Mouse (Mus musculus) splenic B cell, adult 2 months (primary cell): ENCODE measurements at regions not wholly inside any gene's neighbourhood (a gene's known extent, or its start where the extent isn't known, plus 50 kb on each side); places are given as distances from the start of the nearest gene placed in this dataset.

ENCODE experiments used
- DNase-seq: peaks from one replicate; pipeline ENCODE4 v3.0.0-alpha.2; 2011; ENCODE audit warnings: low read depth, low spot score
- H3K27me3 ChIP-seq: 2 replicates; pipeline ENCODE4 v1.6.1; 2012; ENCODE audit warnings: mild to moderate bottlenecking, low read length, moderate library complexity, mixed read lengths; ENCODE audit not compliant: control insufficient read depth, poor library complexity, insufficient read depth, severe bottlenecking
- H3K36me3 ChIP-seq: 2 replicates; pipeline ENCODE4 v1.6.1; 2012; ENCODE audit warnings: mild to moderate bottlenecking, low read length, moderate library complexity, mixed read lengths; ENCODE audit not compliant: control insufficient read depth, poor library complexity, insufficient read depth, severe bottlenecking

DNA sequence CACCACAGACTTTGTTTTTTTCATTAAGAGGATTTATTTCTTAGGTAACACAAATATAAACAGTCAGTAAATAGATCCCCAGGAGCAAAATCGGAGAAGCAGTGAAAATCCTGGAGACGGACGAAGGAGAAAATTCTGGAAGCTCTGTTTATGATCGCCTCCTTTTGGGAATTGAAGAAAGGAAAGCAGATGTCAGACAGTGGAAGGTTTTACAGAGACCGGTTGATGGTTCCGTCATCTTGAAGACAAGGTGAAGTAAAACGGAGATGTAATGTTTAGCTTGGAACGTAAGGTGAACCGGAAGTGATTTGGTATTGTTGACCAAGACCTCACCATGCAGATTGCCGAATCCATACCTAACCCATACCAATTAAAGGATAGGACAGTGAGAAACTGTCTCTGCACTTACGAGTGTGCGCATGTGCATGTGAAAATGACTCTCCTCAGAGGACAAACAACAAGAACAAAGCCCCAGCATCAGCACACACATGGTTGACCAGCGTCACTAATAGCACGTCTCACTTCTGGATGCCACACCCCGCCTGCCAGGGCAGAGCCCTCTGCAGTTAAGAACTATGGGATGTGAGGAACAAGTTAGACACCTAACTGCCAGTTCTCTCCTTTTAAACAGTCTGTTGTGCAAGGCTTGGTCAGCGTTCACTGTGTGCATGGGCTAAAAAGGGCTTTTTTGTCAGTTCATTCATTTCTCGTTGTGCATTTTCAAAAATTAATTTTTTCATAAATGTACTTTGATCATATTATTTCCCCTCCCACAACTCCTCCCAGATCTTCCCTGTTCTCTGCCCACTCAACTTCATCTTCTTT lies 62.4 kb upstream of the Cpsf6 start:
- no peaks in the 10 kb centered on the region for H3K27me3 ChIP-seq
- no peaks in the 10 kb centered on the region for H3K36me3 ChIP-seq
- no peak for DNase-seq

DNA sequence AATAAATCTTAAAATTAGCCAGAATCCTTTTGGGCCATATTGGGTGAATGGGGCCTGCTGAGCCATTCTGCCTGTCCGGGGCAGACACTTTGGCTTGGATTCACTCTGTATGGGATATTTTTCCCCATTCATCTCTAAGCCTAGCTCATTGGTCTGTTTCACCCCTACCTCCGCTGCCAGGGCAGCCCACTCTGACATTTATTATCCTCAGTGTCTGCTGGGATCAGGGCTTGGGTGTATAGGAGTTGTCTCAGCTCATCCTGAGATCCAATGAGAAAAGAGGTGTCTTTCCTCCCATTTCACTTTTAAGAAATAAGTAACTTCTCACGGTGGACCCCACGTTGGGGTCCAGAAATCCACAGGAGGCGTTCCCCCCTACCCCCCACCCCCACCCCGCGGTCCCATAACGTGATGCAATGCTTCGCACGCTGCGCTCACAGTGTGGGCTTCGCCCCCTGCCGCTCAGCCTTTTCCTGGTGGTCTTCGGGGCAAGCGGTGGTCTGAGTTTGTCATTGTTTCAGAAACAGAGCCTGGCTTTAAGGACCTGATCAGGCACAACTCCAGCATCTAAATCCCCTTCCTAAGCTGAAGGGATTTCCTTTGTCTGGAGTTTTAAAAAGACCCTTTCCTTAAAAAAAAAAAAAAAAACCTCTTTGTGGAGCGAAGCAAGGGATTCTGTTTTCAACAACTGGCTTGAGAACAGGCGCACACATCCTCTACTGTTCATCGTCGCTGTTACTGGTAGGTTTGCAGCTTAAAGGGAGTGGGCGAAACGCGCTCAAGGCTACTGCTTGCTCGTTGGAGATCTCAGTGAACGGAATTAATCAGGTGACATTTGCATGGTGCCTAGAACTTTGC lies 61.5 kb upstream of the Cpsf6 start:
- no peak for DNase-seq
- H3K36me3 ChIP-seq, result no peaks in the 10 kb centered on the region
- H3K27me3 ChIP-seq, result no peaks in the 10 kb centered on the region

DNA sequence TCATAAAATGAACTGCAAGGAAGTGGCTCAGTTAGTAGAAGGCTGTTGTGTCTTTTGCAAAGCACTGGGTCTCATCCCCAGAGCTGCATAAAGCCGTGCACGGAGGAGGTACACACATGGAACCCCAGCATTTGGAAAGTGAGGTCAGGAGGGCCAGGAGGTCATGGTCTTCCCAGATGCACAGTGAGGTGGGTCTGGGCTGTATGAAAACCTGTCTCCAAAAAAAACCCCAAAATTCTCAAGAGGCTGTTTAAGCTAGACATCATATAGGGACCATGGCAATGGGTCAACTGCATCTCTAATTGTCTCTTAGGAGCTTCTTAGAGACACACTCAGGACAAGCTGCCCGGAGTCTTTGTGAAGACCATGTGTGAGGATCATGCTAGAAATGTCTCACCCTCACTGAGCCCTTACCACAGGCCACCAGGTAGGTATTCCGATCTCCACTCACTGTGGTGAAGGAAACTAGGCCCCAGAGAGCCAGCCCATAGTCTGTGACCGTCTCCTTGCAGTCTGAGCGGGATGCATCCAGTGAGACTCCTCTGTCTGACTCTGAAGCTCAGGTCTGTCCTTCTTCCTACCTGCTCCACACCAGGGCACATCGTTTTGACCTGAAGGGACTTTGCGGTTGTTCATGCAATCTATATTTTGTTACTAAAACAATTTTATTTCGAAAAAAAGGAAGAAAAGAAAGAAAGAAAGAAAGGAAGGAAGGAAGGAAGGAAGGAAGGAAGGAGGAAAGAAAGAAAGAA lies 60.6 kb upstream of the Cpsf6 start:
- no peaks in the 10 kb centered on the region for H3K27me3 ChIP-seq
- H3K36me3 ChIP-seq, result no peaks in the 10 kb centered on the region
- no peak for DNase-seq

DNA sequence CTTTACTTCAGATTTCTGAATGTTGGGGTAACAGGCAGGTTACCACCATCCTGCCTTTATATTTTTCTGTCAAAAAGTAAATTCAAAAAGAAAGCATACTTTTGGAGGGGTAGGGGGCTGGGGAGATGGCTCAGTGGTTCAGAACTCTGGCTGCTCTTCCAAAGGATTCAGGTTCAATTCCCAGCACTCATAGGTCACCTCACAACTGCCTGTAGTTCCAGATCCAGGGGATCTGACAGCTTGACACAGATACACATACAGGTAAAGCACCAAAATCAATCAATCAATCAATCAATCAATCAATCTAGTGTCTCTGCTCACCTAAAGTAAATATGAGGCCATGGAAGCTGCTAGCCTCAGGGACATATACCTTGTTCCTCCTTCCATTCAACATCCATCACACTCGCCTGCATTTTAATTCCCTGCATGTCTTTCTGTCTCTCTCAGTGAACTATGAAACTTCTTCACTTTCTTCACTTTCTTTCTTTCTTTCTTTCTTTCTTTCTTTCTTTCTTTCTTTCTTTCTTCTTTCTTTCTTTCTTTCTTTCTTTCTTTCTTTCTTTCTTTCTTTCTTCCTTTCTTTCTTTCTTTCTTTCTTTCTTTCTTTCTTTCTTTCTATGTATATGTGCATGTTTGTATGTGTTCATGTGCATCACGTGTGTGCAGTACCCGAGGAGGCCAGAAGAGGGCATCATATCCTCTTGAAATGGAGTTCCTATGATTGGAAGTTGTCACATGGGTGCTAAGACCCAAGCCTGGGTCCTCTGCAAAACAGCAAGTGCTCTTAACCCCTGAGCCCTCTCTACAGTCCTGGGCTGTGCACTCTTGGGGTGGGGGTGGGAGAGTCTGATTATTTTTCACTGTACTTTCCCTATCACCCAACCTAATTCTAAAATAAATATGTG lies 59.6 kb upstream of the Cpsf6 start:
- peak; percentile 25 for DNase-seq
- Histone ChIP-seq H3K27me3 (no peaks in the 10 kb centered on the region), H3K36me3 (no peaks in the 10 kb centered on the region)

DNA sequence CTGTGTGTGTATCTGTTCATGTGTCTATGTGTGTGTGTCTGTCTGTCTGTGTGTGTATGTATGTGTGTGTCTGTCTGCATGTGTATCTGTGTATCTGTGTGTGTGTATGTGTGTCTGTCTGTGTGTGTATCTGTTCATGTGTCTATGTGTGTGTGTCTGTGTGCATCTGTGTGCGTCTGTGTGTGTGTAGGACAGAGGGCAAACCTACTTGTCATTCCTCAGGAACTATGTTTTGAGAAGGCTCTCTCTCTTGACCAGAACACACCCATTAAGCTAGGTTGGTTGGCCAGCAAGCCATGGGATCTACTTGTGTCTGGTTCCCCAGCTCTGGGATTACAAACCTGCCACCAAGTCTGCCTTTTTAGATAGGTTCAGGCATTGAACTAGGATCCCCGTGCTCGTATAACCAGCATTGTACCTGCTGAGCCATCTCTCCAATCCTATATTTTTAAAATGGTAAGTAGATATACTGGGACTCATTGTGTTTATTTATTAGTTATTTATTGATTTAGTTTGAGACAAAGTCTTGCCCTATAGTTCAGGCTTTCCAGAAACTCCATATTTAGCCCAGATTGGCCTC lies 58.9 kb upstream of the Cpsf6 start:
- H3K27me3 ChIP-seq, result no peaks in the 10 kb centered on the region
- no peak for DNase-seq
- no peaks in the 10 kb centered on the region for H3K36me3 ChIP-seq

DNA sequence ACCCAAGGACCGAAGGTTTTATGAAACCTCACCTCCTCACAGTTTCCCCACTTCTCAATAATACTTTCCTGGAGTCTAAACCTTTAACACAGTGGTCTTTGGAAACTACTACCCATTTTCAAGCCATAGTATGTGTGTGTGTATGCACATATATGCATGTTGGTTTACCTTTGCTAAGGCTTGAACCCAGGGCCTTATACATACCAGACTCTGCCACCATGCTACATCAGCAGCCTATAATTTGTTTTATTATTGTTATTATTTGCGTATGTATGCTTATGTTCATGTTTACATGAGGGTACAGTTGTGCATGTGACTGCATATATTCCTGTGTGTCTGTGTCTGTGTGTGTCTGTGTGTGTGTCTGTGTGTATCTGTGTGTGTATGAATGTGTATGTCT lies 58.2 kb upstream of the Cpsf6 start:
- Histone ChIP-seq H3K36me3 (no peaks in the 10 kb centered on the region), H3K27me3 (no peaks in the 10 kb centered on the region)
- DNase-seq, result no peak

DNA sequence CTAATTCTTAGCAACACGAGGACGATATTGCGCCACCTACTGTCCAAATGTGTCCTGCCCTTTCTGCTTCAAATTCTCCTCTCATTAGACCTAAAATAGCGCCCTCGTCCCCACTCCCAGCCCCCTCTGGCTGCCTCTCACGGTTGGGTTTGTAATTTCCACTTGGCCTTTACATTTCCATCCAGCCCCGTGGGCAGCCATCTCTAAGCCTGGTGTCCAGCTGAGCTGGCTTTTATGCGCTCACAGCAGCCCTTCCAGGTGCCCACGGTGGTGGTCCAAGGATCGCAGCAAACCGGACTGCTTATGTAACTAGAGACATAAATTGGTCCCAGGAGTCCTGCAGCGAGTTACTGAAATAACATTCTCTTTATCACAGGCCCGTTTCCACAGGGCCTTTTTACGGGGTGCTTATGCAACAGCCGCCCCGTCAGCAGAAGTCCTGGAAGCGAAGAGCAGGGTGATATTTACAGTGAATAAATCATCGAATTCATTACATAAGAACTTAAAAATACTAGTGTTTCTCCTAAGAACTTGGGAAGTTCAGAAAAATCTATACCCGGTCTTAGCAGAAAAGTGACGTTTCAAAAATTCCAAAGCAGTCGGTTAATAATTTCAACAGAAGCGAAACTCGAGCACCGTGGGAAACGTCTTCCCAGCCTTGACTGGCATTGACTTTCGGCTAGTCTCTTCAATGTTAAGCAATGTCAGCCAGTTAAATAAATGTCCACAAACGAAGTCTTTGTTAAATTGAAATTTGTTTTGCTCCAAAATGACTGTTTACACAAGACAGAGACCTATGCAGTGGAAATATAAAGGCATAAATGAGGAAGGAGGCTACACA lies 57.3 kb upstream of the Cpsf6 start:
- DNase-seq, result peak; percentile 86
- Histone ChIP-seq H3K36me3 (no peaks in the 10 kb centered on the region), H3K27me3 (no peaks in the 10 kb centered on the region)

DNA sequence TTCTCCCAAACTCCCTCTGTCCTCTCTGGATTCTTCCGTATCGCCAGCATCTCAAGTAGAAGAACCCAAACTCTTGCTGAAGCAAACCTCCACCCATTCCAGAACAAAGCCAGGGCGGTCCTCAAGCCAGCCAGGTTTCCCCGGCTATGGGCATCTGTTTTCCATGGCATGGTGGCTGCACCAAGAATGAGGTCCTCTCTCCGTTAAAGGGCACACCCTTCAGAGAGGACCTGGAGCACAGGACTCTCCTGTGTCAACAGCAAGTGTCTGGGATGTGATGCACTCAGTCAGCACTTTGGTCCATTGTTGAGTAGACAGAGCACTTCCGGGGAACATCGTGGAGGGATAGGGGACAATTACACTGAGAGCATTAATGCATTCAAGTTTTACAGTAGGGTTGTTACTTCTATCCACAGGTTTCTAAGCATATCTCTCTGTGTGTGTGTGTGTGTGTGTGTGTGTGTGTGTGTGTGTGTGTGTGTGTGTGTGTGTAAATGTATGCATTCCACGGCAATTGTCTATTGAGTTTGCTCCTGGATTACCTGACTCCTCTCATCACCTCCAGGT lies 56.6 kb upstream of the Cpsf6 start:
- Histone ChIP-seq H3K27me3 (no peaks in the 10 kb centered on the region), H3K36me3 (no peaks in the 10 kb centered on the region)
- DNase-seq, result no peak

DNA sequence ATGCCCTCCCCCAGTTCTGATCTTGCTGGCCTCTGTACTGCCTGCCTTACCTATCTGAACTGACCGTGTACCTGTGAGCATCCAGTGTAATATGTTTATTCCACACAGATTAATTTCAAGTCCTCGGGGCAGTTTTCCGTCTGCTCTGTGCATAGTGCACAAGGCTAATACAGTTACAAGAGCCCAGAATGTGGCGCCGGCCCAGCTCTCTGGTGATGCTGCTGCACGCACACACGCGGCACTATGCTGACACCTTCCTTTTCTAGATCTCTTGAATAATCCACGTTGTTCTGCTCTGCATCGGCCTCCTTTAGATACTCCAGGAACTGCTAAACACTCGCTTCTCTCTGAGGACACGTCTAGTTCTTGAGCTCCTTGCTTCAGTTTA lies 55.9 kb upstream of the Cpsf6 start:
- no peaks in the 10 kb centered on the region for H3K36me3 ChIP-seq
- DNase-seq, result no peak
- no peaks in the 10 kb centered on the region for H3K27me3 ChIP-seq

DNA sequence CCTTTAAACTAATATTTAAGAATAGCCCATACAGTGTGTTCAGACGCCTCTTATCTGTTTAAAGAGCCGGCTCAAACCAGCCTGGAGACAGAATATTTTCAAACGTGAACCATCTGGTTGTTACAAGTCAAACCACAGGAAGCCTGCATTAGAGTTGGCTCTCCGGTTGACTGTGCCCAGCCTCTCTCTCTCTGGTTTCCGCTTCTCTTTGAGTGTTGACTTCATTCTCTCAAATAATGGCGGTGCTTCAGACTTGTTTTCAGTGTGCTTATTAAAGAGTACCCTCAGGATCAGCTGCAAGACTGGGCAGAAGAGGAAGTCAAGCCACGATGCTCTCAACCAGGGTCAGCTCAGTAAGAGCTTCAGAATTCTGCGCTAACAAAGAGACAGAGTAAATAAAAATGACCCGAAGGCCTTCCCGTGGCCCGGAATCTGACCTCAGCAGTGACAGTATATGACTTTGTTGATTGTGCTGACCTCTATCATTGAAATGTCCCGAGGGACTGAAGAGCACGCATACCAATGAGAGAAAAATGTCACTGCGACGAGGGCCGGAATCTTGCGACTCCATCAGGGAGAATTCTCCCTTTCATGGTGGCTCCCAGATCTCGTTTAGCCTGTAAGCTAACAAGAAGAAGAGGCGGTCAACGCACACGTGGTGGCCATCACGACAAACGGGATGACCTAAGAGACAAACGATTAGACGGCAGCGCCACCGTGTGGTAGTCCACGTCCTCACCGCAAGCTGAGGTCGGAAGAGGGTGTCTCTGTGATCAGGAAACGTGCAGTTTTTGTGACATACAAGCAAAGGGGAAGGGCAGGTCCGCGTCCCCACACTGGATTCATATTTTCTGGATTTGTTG lies 55.3 kb upstream of the Cpsf6 start:
- peak; percentile 95 for DNase-seq

DNA sequence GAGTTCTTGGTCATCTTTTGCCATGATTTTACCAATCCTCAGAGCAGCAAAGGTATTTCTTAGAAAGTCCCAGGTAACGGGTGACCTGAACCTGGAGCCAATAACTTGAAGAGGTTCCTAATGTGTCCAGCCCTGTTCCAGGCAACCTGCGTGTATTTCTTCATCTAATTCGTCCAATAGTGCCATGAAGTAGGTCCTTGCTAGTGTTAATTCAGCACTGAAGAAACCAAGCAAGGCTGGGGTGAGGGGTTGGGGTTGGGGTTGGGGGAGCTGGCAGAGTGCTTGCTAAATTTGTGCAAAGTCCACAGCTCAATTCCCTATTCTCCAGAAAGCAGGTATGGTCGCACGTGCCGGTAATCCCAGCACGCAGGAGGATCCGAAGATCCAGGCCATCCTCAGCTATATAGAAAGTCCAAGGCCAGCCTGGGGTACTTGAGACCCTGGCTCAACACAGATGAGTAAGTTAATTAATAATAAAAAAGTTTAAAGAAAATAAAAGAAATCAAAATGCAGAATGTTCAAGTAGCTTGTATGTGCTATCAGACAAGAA lies 54.6 kb upstream of the Cpsf6 start:
- Histone ChIP-seq H3K27me3 (no peaks in the 10 kb centered on the region), H3K36me3 (no peaks in the 10 kb centered on the region)
- DNase-seq, result no peak

More for the DNA sequence above, 55.3 kb upstream of the Cpsf6 start:
- H3K27me3 ChIP-seq, result no peaks in the 10 kb centered on the region
- H3K36me3 ChIP-seq, result no peaks in the 10 kb centered on the region
